Mouse (Mus musculus) layer of hippocampus, postnatal 25 days (tissue): Measurements from ENCODE around the gene Gm21541. TPM values are rescaled to one million over a fixed set of nuclear protein-coding genes. Genes with fewer than 3 reads are reported as not detected.
"Not testable (repeated sequence)": the region's sequence is repeated elsewhere in the genome, so short reads cannot be mapped to it uniquely, and the experiment has no call there.

Experiments used
- DNase-seq, 2 experiments: peaks; one replicate each; pipeline ENCODE4 v3.0.0; 2022; ENCODE audit warnings: mixed read lengths in 2 of 2, low spot score in 1 of 2; ENCODE audit errors: extremely low spot score in 1 of 2
- total RNA-seq, 2 experiments: library from RNA; stranded (reverse); gene quantifications; 2 replicates each; pipeline ENCODE4 v1.2.3; 2021

Gene Gm21541
- total RNA-seq, result not detected

GRCm38 (mm10) chr4:41903310-41903709, at the start of gene Gm21541:
Gm21541 (plus strand) TSS chr4:41903610.
- DNase-seq, result not testable (repeated sequence)

DNA sequence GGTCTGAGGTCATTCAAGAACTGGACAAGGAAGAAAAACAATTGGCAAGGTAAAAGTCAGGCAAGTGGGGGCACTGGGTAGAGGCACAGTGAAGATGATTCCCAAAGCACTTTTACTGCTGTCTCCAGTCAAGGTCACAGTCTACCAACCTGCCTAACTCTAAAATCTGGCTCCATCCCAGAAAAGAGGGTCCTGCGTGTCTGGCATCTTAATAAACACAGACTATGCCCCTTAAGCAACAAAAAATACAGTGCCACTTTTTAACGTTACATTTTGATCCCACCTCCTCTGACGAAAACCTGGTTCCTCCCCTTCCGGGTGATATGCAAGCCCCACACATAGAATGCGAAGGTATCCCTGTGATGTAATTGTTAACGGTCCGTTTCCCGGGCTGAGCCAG, 37.9 kb downstream of the Gm21541 start, which contains the start of gene Gm20878:
Gene Gm20878 (plus strand): TSS at position 301 of the 400 bp plus-strand sequence.
- not testable (repeated sequence) for DNase-seq

Other genes with a start within 250 kb of the Gm21541 start
- gene Cntfr, start 206.5 kb upstream of the Gm21541 start, total RNA-seq, result 10 to 100 TPM; 89.6 to 96.1 TPM
- gene Il11ra1, start 203.6 kb upstream of the Gm21541 start, total RNA-seq, result 10 to 100 TPM; 40.0 to 44.8 TPM
- 10 to 100 TPM; 27.7 to 33.6 TPM for gene Rpp25l, start 190.1 kb upstream of the Gm21541 start, total RNA-seq
- gene Dctn3, start 180.4 kb upstream of the Gm21541 start, total RNA-seq, result 100 to 1,000 TPM; 149 to 172 TPM
- gene Arid3c, start 172.5 kb upstream of the Gm21541 start, total RNA-seq, result not detected
- 10 to 100 TPM; 54.3 to 55.7 TPM for gene Galt, start 148.4 kb upstream of the Gm21541 start, total RNA-seq
- 10 to 100 TPM; 40.0 to 41.6 TPM for gene Sigmar1, start 147.5 kb upstream of the Gm21541 start, total RNA-seq
- gene Ccl27a, start 129.4 kb upstream of the Gm21541 start, total RNA-seq, result 100 to 1,000 TPM; 121 to 134 TPM
- 10 to 100 TPM; 16.0 to 17.9 TPM for gene Gm20878, start 38.0 kb downstream of the Gm21541 start, total RNA-seq
- 1 to 10 TPM; 1.1 to 1.8 TPM for gene Fam205a4, start 62.4 kb downstream of the Gm21541 start, total RNA-seq
- 1 to 10 TPM in 1 of 2 experiments, under 1 TPM in 1; 0.56 to 3.9 TPM for gene Gm21093, start 131.1 kb downstream of the Gm21541 start, total RNA-seq
- not detected for gene Gm3893, start 187.6 kb downstream of the Gm21541 start, total RNA-seq
- gene Gm13304, start 211.2 kb downstream of the Gm21541 start, total RNA-seq, result 10 to 100 TPM in 1 of 2 experiments, 1 to 10 TPM in 1; 8.9 to 15.5 TPM
- gene Gm13306, start 249.8 kb downstream of the Gm21541 start, total RNA-seq, result 10 to 100 TPM in 1 of 2 experiments, 1 to 10 TPM in 1; 4.6 to 11.6 TPM